Mouse (Mus musculus) hindbrain, embryonic 13.5 days (tissue): ENCODE results near the gene Pidd1. TPM values are rescaled to one million over a fixed set of nuclear protein-coding genes. Genes with fewer than 3 reads are reported as not detected.
A peak's percentile ranks its signal among the peaks of the same experiment; 100 is the strongest.

Source experiments
- ATAC-seq: fragments of 200-750 bp; cut with Nextera tagmentation; 2 replicates; pipeline ENCODE4 v1.8.0; 2017; ENCODE audit warnings: moderate TSS enrichment; ENCODE audit not compliant: low FRiP score
- H3K27ac ChIP-seq: fragments of 300-500 bp; sonication (generic); 2 replicates; pipeline ENCODE4 v1.5.1; 2015; ENCODE audit warnings: inconsistent platforms, mild to moderate bottlenecking, moderate library complexity
- H3K27me3 ChIP-seq: fragments of 300-500 bp; sonication (generic); 2 replicates; pipeline ENCODE4 v1.6.1; 2015; ENCODE audit warnings: mild to moderate bottlenecking, inconsistent platforms
- H3K36me3 ChIP-seq: fragments of 300-500 bp; sonication (generic); 2 replicates; pipeline ENCODE4 v1.6.1; 2015; ENCODE audit warnings: mild to moderate bottlenecking, inconsistent platforms
- H3K4me1 ChIP-seq: fragments of 300-500 bp; sonication (generic); replicated peaks from 2 replicates; pipeline ENCODE4 v1.6.1; 2015; ENCODE audit warnings: inconsistent platforms
- H3K4me2 ChIP-seq: fragments of 300-500 bp; sonication (generic); 2 replicates; pipeline ENCODE4 v1.6.1; 2015; ENCODE audit warnings: inconsistent platforms, mild to moderate bottlenecking, moderate library complexity
- H3K4me3 ChIP-seq: fragments of 300-500 bp; sonication (generic); 2 replicates; pipeline ENCODE4 v1.5.1; 2015; ENCODE audit warnings: mild to moderate bottlenecking, inconsistent platforms
- H3K9ac ChIP-seq: fragments of 300-500 bp; sonication (generic); 2 replicates; pipeline ENCODE4 v1.6.1; 2015; ENCODE audit warnings: mild to moderate bottlenecking, inconsistent platforms
- H3K9me3 ChIP-seq: fragments of 300-500 bp; sonication (generic); 2 replicates; pipeline ENCODE4 v1.6.1; 2016; ENCODE audit warnings: inconsistent platforms
- whole genome bisulfite sequencing: fragments of 180-500 bp; shearing (Covaris S2); methylation state at CpG from one replicate; pipeline ENCODE4 v1.1.7; 2015; 5-methylcytosine and 5-hydroxymethylcytosine counted together
- polyA plus RNA-seq: library from polyadenylated mRNA; unstranded; fragments of >200 nt; fragmentation: Nextera tagmentation; extraction: Ambion mirVana; gene quantifications from 2 replicates; pipeline ENCODE4 v1.2.1, GENCODE M21; 2015

Gene Pidd1
- polyA plus RNA-seq, 1 experiment from 2014 or later, result 4.9 TPM

GRCm38 (mm10) chr7:141438201-141438968, 5.4 kb downstream of the Pidd1 start:
- Histone ChIP-seq H3K36me3 (peaks cover 11% of the 10 kb centered on the region), H3K4me3 (0 out of 2 replicates have a peak overlapping the region, but pooled peaks have one; percentile 64), H3K4me2 (peak overlapping the region; percentile 77; the same call in 1 of the 2 replicates), H3K9ac (peak overlapping the region; percentile 85; the same call in 1 of the 2 replicates), H3K4me1 (peaks cover 57% of the 10 kb centered on the region), H3K27me3 (no peaks in the 10 kb centered on the region), H3K9me3 (no peaks in the 10 kb centered on the region), H3K27ac (peak overlapping the region; percentile 86; the same call in 1 of the 2 replicates)
- ATAC-seq, result no peak
- WGBS, result 93% methylated on average over 12 of the region's 12 CpGs

- ATAC-seq, result peak; percentile 76
- Histone ChIP-seq H3K4me2 (peak within 1 kb of the TSS; percentile 77), H3K9me3 (no peaks in the 10 kb centered on the region), H3K27ac (peak within 1 kb of the TSS; percentile 86), H3K4me1 (peaks cover 57% of the 10 kb centered on the region), H3K9ac (peak within 1 kb of the TSS; percentile 85), H3K4me3 (peak within 1 kb of the TSS; percentile 64), H3K36me3 (peaks cover 20% of the 10 kb centered on the region), H3K27me3 (no peaks in the 10 kb centered on the region)
- 6% methylated on average over 50 of the region's 53 CpGs for WGBS
Observed at GRCm38 (mm10) chr7:141437178-141438120, 6.4 kb downstream of the Pidd1 start, which contains the start of gene Slc25a22. Gene Slc25a22, minus strand, starts transcription at chr7:141437892.

- peaks cover 29% of the 10 kb centered on the region for H3K36me3 ChIP-seq
- 46% methylated on average over 2 of the region's 2 CpGs for WGBS
- peak overlapping the region; percentile 40; the same call in 1 of the 2 replicates for H3K27ac ChIP-seq
- H3K27me3 ChIP-seq, result no peaks in the 10 kb centered on the region
- H3K9me3 ChIP-seq, result no peaks in the 10 kb centered on the region
- H3K4me2 ChIP-seq, result peak overlapping the region; percentile 77
- peak overlapping the region; percentile 85 for H3K9ac ChIP-seq
- peaks cover 60% of the 10 kb centered on the region for H3K4me1 ChIP-seq
- peak overlapping the region; percentile 64 for H3K4me3 ChIP-seq
- no peak for ATAC-seq
Observed at GRCm38 (mm10) chr7:141436523-141436892, 7.3 kb downstream of the Pidd1 start.

- Histone ChIP-seq H3K9ac (peak overlapping the region; percentile 85; the same call in 1 of the 2 replicates), H3K9me3 (no peaks in the 10 kb centered on the region), H3K27ac (peak overlapping the region; percentile 82), H3K4me2 (peak overlapping the region; percentile 77), H3K4me3 (peak overlapping the region; percentile 64), H3K36me3 (peaks cover 35% of the 10 kb centered on the region), H3K4me1 (peaks cover 60% of the 10 kb centered on the region), H3K27me3 (no peaks in the 10 kb centered on the region)
- 68% methylated on average over 9 of the region's 9 CpGs for WGBS
- no peak for ATAC-seq
Observed at GRCm38 (mm10) chr7:141435856-141436522, 7.8 kb downstream of the Pidd1 start.

GRCm38 (mm10) chr7:141435129-141435855, 8.5 kb downstream of the Pidd1 start:
- Histone ChIP-seq H3K9me3 (no peaks in the 10 kb centered on the region), H3K27ac (peak overlapping the region; percentile 82), H3K27me3 (no peaks in the 10 kb centered on the region), H3K4me1 (peaks cover 61% of the 10 kb centered on the region), H3K4me2 (peak overlapping the region; percentile 77), H3K9ac (peak overlapping the region; percentile 83), H3K4me3 (peak overlapping the region; percentile 64), H3K36me3 (peaks cover 42% of the 10 kb centered on the region)
- WGBS, result 5% methylated on average over 17 of the region's 17 CpGs
- ATAC-seq, result no peak

- peaks cover 44% of the 10 kb centered on the region for H3K36me3 ChIP-seq
- no peaks in the 10 kb centered on the region for H3K27me3 ChIP-seq
- peak overlapping the region; percentile 82 for H3K27ac ChIP-seq
- no peak for ATAC-seq
- H3K4me2 ChIP-seq, result peak overlapping the region; percentile 77
- H3K4me1 ChIP-seq, result peaks cover 69% of the 10 kb centered on the region
- H3K4me3 ChIP-seq, result peak overlapping the region; percentile 64
- peak overlapping the region; percentile 83 for H3K9ac ChIP-seq
- 10% methylated on average over 8 of the region's 8 CpGs for WGBS
- no peaks in the 10 kb centered on the region for H3K9me3 ChIP-seq
Observed at GRCm38 (mm10) chr7:141434464-141434863, 9.4 kb downstream of the Pidd1 start.

- no peak for ATAC-seq
- Histone ChIP-seq H3K4me2 (peak overlapping the region; percentile 77), H3K27ac (peak overlapping the region; percentile 82), H3K4me1 (peaks cover 76% of the 10 kb centered on the region), H3K36me3 (peaks cover 38% of the 10 kb centered on the region), H3K4me3 (peak overlapping the region; percentile 64), H3K27me3 (no peaks in the 10 kb centered on the region), H3K9ac (peak overlapping the region; percentile 83), H3K9me3 (no peaks in the 10 kb centered on the region)
- 73% methylated on average over 15 of the region's 15 CpGs for WGBS
Observed at GRCm38 (mm10) chr7:141433517-141434400, 10.1 kb downstream of the Pidd1 start.

GRCm38 (mm10) chr7:141432741-141433516, 10.9 kb downstream of the Pidd1 start:
- no peaks in the 10 kb centered on the region for H3K9me3 ChIP-seq
- no peak for ATAC-seq
- 0 out of 2 replicates have a peak overlapping the region, but pooled peaks have one; percentile 1 for H3K27ac ChIP-seq
- H3K4me1 ChIP-seq, result peaks cover 82% of the 10 kb centered on the region
- H3K4me2 ChIP-seq, result peak overlapping the region; percentile 77; the same call in 1 of the 2 replicates
- H3K9ac ChIP-seq, result peak overlapping the region; percentile 83
- H3K36me3 ChIP-seq, result peaks cover 38% of the 10 kb centered on the region
- WGBS, result 85% methylated on average over 6 of the region's 6 CpGs
- H3K4me3 ChIP-seq, result 0 out of 2 replicates have a peak overlapping the region, but pooled peaks have one; percentile 64
- H3K27me3 ChIP-seq, result no peaks in the 10 kb centered on the region

GRCm38 (mm10) chr7:141432186-141432611, 11.6 kb downstream of the Pidd1 start:
- no peak overlapping the region for H3K27ac ChIP-seq
- H3K9ac ChIP-seq, result no peak overlapping the region
- WGBS, result 84% methylated on average over 8 of the region's 8 CpGs
- no peak for ATAC-seq
- no peak overlapping the region for H3K4me2 ChIP-seq
- peaks cover 78% of the 10 kb centered on the region for H3K4me1 ChIP-seq
- no peaks in the 10 kb centered on the region for H3K9me3 ChIP-seq
- H3K27me3 ChIP-seq, result no peaks in the 10 kb centered on the region
- peaks cover 43% of the 10 kb centered on the region for H3K36me3 ChIP-seq
- no peak overlapping the region for H3K4me3 ChIP-seq
